Mouse (Mus musculus) E14TG2a.4 (cell line): ENCODE data around the gene Mrgprh.

Experiments
- H3K27me3 ChIP-seq: 2 replicates; pipeline ENCODE4 v1.6.1; 2014; ENCODE audit warnings: low read length, control low read depth; ENCODE audit not compliant: insufficient read depth
- H3K36me3 ChIP-seq: 2 replicates; pipeline ENCODE4 v1.6.1; 2014; ENCODE audit warnings: low read length, control low read depth; ENCODE audit not compliant: insufficient read depth
- H3K4me1 ChIP-seq: replicated peaks from 2 replicates; pipeline ENCODE4 v1.6.1; 2014; ENCODE audit warnings: low read depth, low read length, control low read depth
- H3K4me3 ChIP-seq: replicated peaks from 2 replicates; pipeline ENCODE4 v1.5.1; 2014; ENCODE audit warnings: mild to moderate bottlenecking, low read length
- H3K9me3 ChIP-seq: 2 replicates; pipeline ENCODE4 v1.6.1; 2014; ENCODE audit warnings: low read length, control low read depth
- CTCF ChIP-seq: conservative IDR thresholded peaks from 2 replicates; pipeline ENCODE4 v1.5.1; 2014; ENCODE audit warnings: low read length
- NANOG ChIP-seq: IDR thresholded peaks from 2 replicates; pipeline ENCODE4 v1.6.1; 2014; ENCODE audit warnings: borderline replicate concordance, low read length, mixed read lengths
- POU5F1 ChIP-seq: IDR thresholded peaks from 2 replicates; pipeline ENCODE4 v1.6.1; 2014; ENCODE audit warnings: low read length, borderline replicate concordance

The Mrgprh gene

DNA sequence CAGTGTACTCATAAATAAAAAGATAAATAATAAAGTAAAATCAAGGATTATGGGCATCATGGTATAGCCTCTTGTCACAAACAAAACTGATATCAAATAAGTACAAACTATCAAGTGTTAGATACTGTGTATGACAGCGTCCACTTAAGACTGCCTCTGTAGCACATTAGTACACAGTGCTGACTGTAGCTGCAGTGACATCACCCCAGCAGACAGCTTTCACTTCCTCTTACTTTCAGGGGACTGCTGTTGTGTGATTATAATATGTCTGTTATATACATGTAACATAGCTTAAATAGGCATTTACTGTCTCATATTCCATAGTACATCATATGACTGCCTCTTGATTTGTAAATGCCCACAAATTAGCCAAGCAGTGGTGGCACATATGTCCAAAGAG lies 45.2 kb downstream of the Mrgprh start:
- no peaks in the 10 kb centered on the region for H3K9me3 ChIP-seq
- peaks cover 62% of the 10 kb centered on the region for H3K4me1 ChIP-seq
- H3K27me3 ChIP-seq, result no peaks in the 10 kb centered on the region
- peaks cover 83% of the 10 kb centered on the region for H3K36me3 ChIP-seq
- TF ChIP-seq POU5F1, result no peak
- TF ChIP-seq NANOG, result no peak
- TF ChIP-seq CTCF, result no peak
- no peak overlapping the region for H3K4me3 ChIP-seq

DNA sequence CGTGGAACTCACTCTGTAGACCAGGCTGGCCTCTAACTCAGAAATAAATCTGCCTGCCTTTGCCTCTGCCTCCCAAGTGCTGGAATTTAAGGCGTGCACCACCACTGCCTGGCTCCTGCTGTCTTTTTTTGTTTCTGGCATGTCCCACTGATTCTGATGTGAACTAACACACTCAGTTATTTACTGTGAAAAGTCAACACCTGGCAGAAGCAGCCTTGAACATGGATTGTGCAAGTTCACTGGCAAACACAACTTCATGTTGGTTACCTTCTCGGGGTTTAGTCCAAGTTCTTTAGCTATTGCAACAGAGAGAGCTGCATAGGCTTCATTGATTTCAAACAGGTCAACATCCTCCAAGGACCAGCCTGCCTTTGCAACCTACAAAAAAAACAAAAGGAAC lies 49.2 kb downstream of the Mrgprh start:
- Histone ChIP-seq H3K4me3 (no peak overlapping the region), H3K27me3 (no peaks in the 10 kb centered on the region), H3K4me1 (peaks cover 37% of the 10 kb centered on the region), H3K36me3 (peaks cover 68% of the 10 kb centered on the region), H3K9me3 (no peaks in the 10 kb centered on the region)
- no peak for TF ChIP-seq NANOG
- no peak for TF ChIP-seq CTCF
- no peak for TF ChIP-seq POU5F1

- Histone ChIP-seq H3K4me1 (peaks cover 34% of the 10 kb centered on the region), H3K36me3 (peaks cover 60% of the 10 kb centered on the region), H3K27me3 (no peaks in the 10 kb centered on the region), H3K4me3 (no peak overlapping the region), H3K9me3 (no peaks in the 10 kb centered on the region)
- no peak for TF ChIP-seq POU5F1
- TF ChIP-seq NANOG, result no peak
- no peak for TF ChIP-seq CTCF
Measured at GRCm38 (mm10) chr17:12925703-12926180, 49.9 kb downstream of the Mrgprh start.
